8 mouse cellular contexts compared by ENCODE assay signal in genomic region chr12:27341871-27342690, GRCm38 (mm10). TPM values are rescaled to one million over a fixed set of nuclear protein-coding genes. Genes with fewer than 3 reads are reported as not detected.
DNase-seq lines count a peak whose midpoint lies in the region; ATAC-seq and TF ChIP-seq lines count a peak whose summit lies in the region.

Sox11 (minus strand) TSS chr12:27342574.

- DNase-seq in cerebellum, adult 2 months, result peak; percentile 25 to 42
- DNase-seq in brain, adult 2 months (ENCODE audit: low read depth, low spot score), result peak; percentile 64
- peak; percentile 55 to 70 for DNase-seq in frontal cortex, postnatal 36 days (ENCODE audit: low spot score in 2 of 2)
- DNase-seq in limb, embryonic 14.5 days (ENCODE audit: low spot score), result peak; percentile 49
- DNase-seq in B cell, adult 2 months, result no peak

- no peak for TF ChIP-seq CTCF in cerebellum, adult 2 months (IDR thresholded peaks at IDR 0.05; ENCODE audit: borderline replicate concordance, insufficient read depth, low read depth, low read length)

- TF ChIP-seq POLR2A in cerebellum, adult 2 months (IDR thresholded peaks at IDR 0.05; ENCODE audit: borderline replicate concordance, insufficient read depth, low read length), result no peak
- 0 out of 2 replicates have a peak, but pooled peaks have one; percentile 9 for TF ChIP-seq POLR2A in limb, embryonic 14.5 days (IDR thresholded peaks at IDR 0.05; ENCODE audit: borderline replicate concordance, extremely low read depth, insufficient read depth, insufficient read length)

- H3K4me1 ChIP-seq in cerebellum, adult 2 months (ENCODE audit: control insufficient read depth, insufficient read depth, low read length), result peaks cover 3% of the 10 kb centered on the region; the same call in 1 of the 2 replicates
- peaks cover 13% of the 10 kb centered on the region for H3K4me1 ChIP-seq in kidney, embryonic 15.5 days
- H3K4me1 ChIP-seq in limb, embryonic 14.5 days (ENCODE audit: control insufficient read depth, insufficient read depth, low read length), result peaks cover 6% of the 10 kb centered on the region; the same call in 1 of the 2 replicates
- peaks cover 12% of the 10 kb centered on the region; the same call in 1 of the 2 replicates for H3K4me1 ChIP-seq in neural tube, embryonic 12.5 days

- H3K4me2 ChIP-seq in kidney, embryonic 15.5 days, result peak within 1 kb of the TSS; percentile 69
- H3K4me2 ChIP-seq in limb, embryonic 14.5 days (replicated peaks; ENCODE audit: low read depth, low read length, severe bottlenecking), result peak within 1 kb of the TSS; percentile 73
- peak within 1 kb of the TSS; percentile 65 for H3K4me2 ChIP-seq in neural tube, embryonic 12.5 days (replicated peaks)

- ATAC-seq in cerebellum, adult (ENCODE audit: insufficient number of reproducible peaks, low FRiP score, low TSS enrichment), result no peak
- ATAC-seq in kidney, embryonic 15.5 days (replicated peaks; ENCODE audit: low FRiP score), result peak; percentile 64
- ATAC-seq in limb, embryonic 14.5 days (ENCODE audit: low FRiP score, low read depth), result peak; percentile 27
- peak; percentile 42 for ATAC-seq in neural tube, embryonic 12.5 days (ENCODE audit: low FRiP score, low read depth)

- H3K27me3 ChIP-seq in cerebellum, adult 2 months (ENCODE audit: control insufficient read depth, insufficient read depth, low read length), result peaks cover 7% of the 10 kb centered on the region
- no peaks in the 10 kb centered on the region for H3K27me3 ChIP-seq in kidney, embryonic 15.5 days
- H3K27me3 ChIP-seq in limb, embryonic 14.5 days (ENCODE audit: control insufficient read depth, insufficient read depth, low read length), result no peaks in the 10 kb centered on the region
- no peaks in the 10 kb centered on the region for H3K27me3 ChIP-seq in neural tube, embryonic 12.5 days (replicated peaks)

- under 1% methylated on average over 86 of the region's 95 CpGs for WGBS in cerebellum, adult 2 months
- under 1% methylated on average over 87 of the region's 95 CpGs for WGBS in kidney, embryonic 15.5 days
- WGBS in limb, embryonic 14.5 days, result 0% methylated on average over 53 of the region's 95 CpGs
- under 1% methylated on average over 76 of the region's 95 CpGs for WGBS in neural tube, embryonic 12.5 days

- H3K27ac ChIP-seq in cerebellum, adult 2 months (ENCODE audit: insufficient read depth, low read length), result no peak within 1 kb of the TSS
- H3K27ac ChIP-seq in kidney, embryonic 15.5 days, result peak within 1 kb of the TSS; percentile 97
- peak within 1 kb of the TSS; percentile 98 for H3K27ac ChIP-seq in limb, embryonic 14.5 days (replicated peaks; ENCODE audit: low read depth, low read length)
- peak within 1 kb of the TSS; percentile 100 for H3K27ac ChIP-seq in neural tube, embryonic 12.5 days

- no peaks in the 10 kb centered on the region for H3K9me3 ChIP-seq in kidney, embryonic 15.5 days (replicated peaks)
- H3K9me3 ChIP-seq in limb, embryonic 14.5 days (ENCODE audit: control insufficient read depth, low read length), result no peaks in the 10 kb centered on the region
- no peaks in the 10 kb centered on the region for H3K9me3 ChIP-seq in neural tube, embryonic 12.5 days

- no peaks in the 10 kb centered on the region for H3K36me3 ChIP-seq in kidney, embryonic 15.5 days
- peaks cover 11% of the 10 kb centered on the region for H3K36me3 ChIP-seq in limb, embryonic 14.5 days (ENCODE audit: control insufficient read depth, insufficient read depth, low read length)
- no peaks in the 10 kb centered on the region for H3K36me3 ChIP-seq in neural tube, embryonic 12.5 days

- peak within 1 kb of the TSS; percentile 70 for H3K9ac ChIP-seq in kidney, embryonic 15.5 days
- peak within 1 kb of the TSS; percentile 98 for H3K9ac ChIP-seq in limb, embryonic 14.5 days (ENCODE audit: low read depth, low read length, severe bottlenecking)
- H3K9ac ChIP-seq in neural tube, embryonic 12.5 days, result peak within 1 kb of the TSS; percentile 100

- H3K4me3 ChIP-seq in cerebellum, adult 2 months (replicated peaks; ENCODE audit: insufficient read depth, low read depth, low read length), result peak within 1 kb of the TSS; percentile 61
- peak within 1 kb of the TSS; percentile 63 for H3K4me3 ChIP-seq in kidney, embryonic 15.5 days (replicated peaks)
- peak within 1 kb of the TSS; percentile 94 for H3K4me3 ChIP-seq in limb, embryonic 14.5 days (replicated peaks; ENCODE audit: low read length)
- peak within 1 kb of the TSS; percentile 99 for H3K4me3 ChIP-seq in neural tube, embryonic 12.5 days

RNA-seq across cellular contexts. Expression of gene Sox11, which starts in this region (rescaled TPM):
- 1.5 and 2.0 TPM in 2 replicates for polyA plus RNA-seq in cerebellum, adult 2 months (2012; rRNA removed)
- 71.1 and 77.9 TPM in 2 replicates for polyA plus RNA-seq in kidney, embryonic 15.5 days (2015; fragmentation: Nextera tagmentation; extraction: Ambion mirVana)
- polyA plus RNA-seq in limb, embryonic 14.5 days (2012; rRNA removed), result 35.1 and 46.0 TPM in 2 replicates
- polyA plus RNA-seq in limb, embryonic 14.5 days (2014; fragmentation: Nextera tagmentation; extraction: Ambion mirVana), result 102 and 139 TPM in 2 replicates
- 576 and 584 TPM in 2 replicates for polyA plus RNA-seq in neural tube, embryonic 12.5 days (2016; fragmentation: Nextera tagmentation; extraction: Ambion mirVana)

Comparison
In these comparisons a context has a peak if more than half of its experiments do, and no peak if none do; other contexts are left out.
1. RNA of gene Sox11 (polyA plus RNA-seq): 576 to 584 TPM in neural tube, embryonic 12.5 days, 35.1 to 139 TPM in limb, embryonic 14.5 days and 71.1 to 77.9 TPM in kidney, embryonic 15.5 days; 1.5 to 2.0 TPM in cerebellum, adult 2 months; every median in the first group is over 10 times any median in the second.
2. DNase-seq: peak in cerebellum, adult 2 months (2 of 2), brain, adult 2 months (single experiment), frontal cortex, postnatal 36 days (2 of 2) and limb, embryonic 14.5 days (single experiment); none in B cell, adult 2 months (0 of 2).
3. Peak in every context shown above with its lines, with median percentiles within 50 percentile points of each other: H3K4me3 ChIP-seq, H3K4me2 ChIP-seq and H3K9ac ChIP-seq.